8 mouse cellular contexts compared by ENCODE assay signal in the genomic region with DNA sequence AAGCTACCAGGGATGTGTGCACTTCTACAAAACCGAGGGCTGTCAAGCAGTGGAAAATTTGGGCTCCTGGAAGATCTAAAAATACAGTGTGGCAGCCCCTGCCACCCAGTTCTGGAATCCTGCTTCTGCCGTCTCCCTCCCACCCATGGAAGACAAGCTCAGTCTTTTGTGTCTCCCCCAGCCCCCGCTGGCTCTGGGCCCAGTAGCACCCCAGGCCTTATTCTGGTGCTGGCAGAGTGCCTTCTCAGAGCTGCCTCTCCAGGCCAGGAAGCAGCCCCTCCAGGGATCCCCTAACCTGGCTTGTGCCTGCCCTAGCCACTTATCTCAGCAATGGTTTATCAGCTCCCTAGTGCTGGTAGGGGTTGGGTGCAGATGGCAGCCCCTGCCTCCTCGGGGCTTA. TPM values are rescaled to one million over a fixed set of nuclear protein-coding genes. Genes with fewer than 3 reads are reported as not detected.
DNase-seq lines count a peak whose midpoint lies in the region; ATAC-seq lines count a peak whose summit lies in the region.

No protein-coding gene starts in this region.

- no peaks in the 10 kb centered on the region for H3K9me3 ChIP-seq in lung, embryonic 16.5 days (ENCODE audit: control insufficient read depth, low read length)
- no peaks in the 10 kb centered on the region for H3K9me3 ChIP-seq in stomach, embryonic 14.5 days (ENCODE audit: control insufficient read depth, low read depth, low read length)

- peak; percentile 36 for DNase-seq in cerebellum, adult 11-12 months
- DNase-seq in cerebellum, adult 9-10 months = no peak
- DNase-seq in lung, postnatal 36 days = no peak
- DNase-seq in left cerebral cortex, postnatal 14 days (ENCODE audit: low spot score in 2 of 2) = peak; percentile 73
- no peak for DNase-seq in spleen, postnatal 4 days (ENCODE audit: low spot score in 2 of 2)
- no peak for DNase-seq in layer of hippocampus, adult 9-11 months

- peaks cover 46% of the 10 kb centered on the region for H3K4me1 ChIP-seq in lung, embryonic 16.5 days (replicated peaks; ENCODE audit: control insufficient read depth, insufficient read depth, low read length)
- peaks cover 23% of the 10 kb centered on the region for H3K4me1 ChIP-seq in stomach, embryonic 14.5 days (ENCODE audit: control insufficient read depth, insufficient read depth, low read length)

- intact Hi-C loops in left cerebral cortex, postnatal 14 days (cut with DNase I) = no loop called here

- ATAC-seq in lung, embryonic 16.5 days (ENCODE audit: low read depth) = no peak
- no peak for ATAC-seq in stomach, embryonic 14.5 days (ENCODE audit: insufficient number of reproducible peaks, insufficient read depth, low FRiP score, low read depth)

- WGBS in lung, embryonic 16.5 days = 28% methylated on average over 4 of the region's 4 CpGs
- WGBS in stomach, embryonic 14.5 days = 38% methylated on average over 4 of the region's 4 CpGs

- H3K27ac ChIP-seq in lung, embryonic 16.5 days (ENCODE audit: low read length) = peak overlapping the region; percentile 53
- peak overlapping the region; percentile 4; the same call in 1 of the 2 replicates for H3K27ac ChIP-seq in stomach, embryonic 14.5 days (ENCODE audit: low read length)

- H3K9ac ChIP-seq in lung, embryonic 16.5 days (ENCODE audit: low read length) = peak overlapping the region; percentile 24; the same call in 1 of the 2 replicates
- no peak overlapping the region for H3K9ac ChIP-seq in stomach, embryonic 14.5 days (replicated peaks; ENCODE audit: low read depth, low read length)

- no peaks in the 10 kb centered on the region for H3K27me3 ChIP-seq in lung, embryonic 16.5 days (ENCODE audit: control insufficient read depth, insufficient read depth, low read depth, low read length)
- H3K27me3 ChIP-seq in stomach, embryonic 14.5 days (ENCODE audit: control insufficient read depth, insufficient read depth, low read length) = no peaks in the 10 kb centered on the region

- no peak overlapping the region for H3K4me2 ChIP-seq in lung, embryonic 16.5 days (ENCODE audit: low read depth, low read length)
- H3K4me2 ChIP-seq in stomach, embryonic 14.5 days (replicated peaks; ENCODE audit: low read depth, low read length) = no peak overlapping the region

- no peak overlapping the region for H3K4me3 ChIP-seq in lung, embryonic 16.5 days (ENCODE audit: low read length)
- H3K4me3 ChIP-seq in stomach, embryonic 14.5 days (ENCODE audit: low read depth, low read length) = no peak overlapping the region

- H3K36me3 ChIP-seq in lung, embryonic 16.5 days (ENCODE audit: control insufficient read depth, insufficient read depth, low read length) = no peaks in the 10 kb centered on the region
- H3K36me3 ChIP-seq in stomach, embryonic 14.5 days (ENCODE audit: control insufficient read depth, insufficient read depth, low read length) = no peaks in the 10 kb centered on the region

RNA-seq across cellular contexts. Expression of a gene that starts 6.4 kb away (rescaled TPM):
- polyA plus RNA-seq in lung, embryonic 16.5 days (2015; fragmentation: Nextera tagmentation; extraction: Ambion mirVana) = 3.5 and 3.7 TPM in 2 replicates
- 10 to 100 TPM; 70.1 to 84.3 TPM for total RNA-seq in left cerebral cortex, postnatal 14 days (2021)
- polyA plus RNA-seq in stomach, embryonic 14.5 days (2014; fragmentation: Nextera tagmentation; extraction: Ambion mirVana) = 4.4 and 5.0 TPM in 2 replicates

RNA-seq across cellular contexts. Expression of a gene that starts 24.9 kb away (rescaled TPM):
- 9.4 and 10.3 TPM in 2 replicates for polyA plus RNA-seq in lung, embryonic 16.5 days (2015; fragmentation: Nextera tagmentation; extraction: Ambion mirVana)
- 1 to 10 TPM; 6.5 to 8.4 TPM for total RNA-seq in left cerebral cortex, postnatal 14 days (2021)
- polyA plus RNA-seq in stomach, embryonic 14.5 days (2014; fragmentation: Nextera tagmentation; extraction: Ambion mirVana) = 2.8 and 3.1 TPM in 2 replicates

RNA-seq across cellular contexts. Expression of a gene that starts 49.5 kb away (rescaled TPM):
- polyA plus RNA-seq in lung, embryonic 16.5 days (2015; fragmentation: Nextera tagmentation; extraction: Ambion mirVana) = 181 and 206 TPM in 2 replicates
- total RNA-seq in left cerebral cortex, postnatal 14 days (2021) = 10 to 100 TPM; 14.5 to 16.8 TPM
- 250 and 274 TPM in 2 replicates for polyA plus RNA-seq in stomach, embryonic 14.5 days (2014; fragmentation: Nextera tagmentation; extraction: Ambion mirVana)

Comparison
In these comparisons a context has a peak if more than half of its experiments do, and no peak if none do; other contexts are left out.
1. DNase-seq: peak in cerebellum, adult 11-12 months (single experiment) and left cerebral cortex, postnatal 14 days (2 of 2); none in cerebellum, adult 9-10 months (single experiment), lung, postnatal 36 days (single experiment), spleen, postnatal 4 days (0 of 2) and layer of hippocampus, adult 9-11 months (single experiment).